Mouse (Mus musculus) midbrain, embryonic 15.5 days (tissue): Measurements from ENCODE around the gene Amz1. TPM values are rescaled to one million over a fixed set of nuclear protein-coding genes. Genes with fewer than 3 reads are reported as not detected.

Experiments used
- ATAC-seq: fragments of 200-750 bp; cut with Nextera tagmentation; replicated peaks from 2 replicates; pipeline ENCODE4 v1.8.0; 2017; ENCODE audit warnings: moderate TSS enrichment
- H3K27ac ChIP-seq: fragments of 300-500 bp; sonication (generic); 2 replicates; pipeline ENCODE4 v1.5.1; 2015; ENCODE audit warnings: mild to moderate bottlenecking, inconsistent platforms
- H3K27me3 ChIP-seq: fragments of 300-500 bp; sonication (generic); replicated peaks from 2 replicates; pipeline ENCODE4 v1.6.1; 2015; ENCODE audit warnings: inconsistent platforms
- H3K36me3 ChIP-seq: fragments of 300-500 bp; sonication (generic); replicated peaks from 2 replicates; pipeline ENCODE4 v1.6.1; 2015; ENCODE audit warnings: inconsistent platforms
- H3K4me1 ChIP-seq: fragments of 300-500 bp; sonication (generic); 2 replicates; pipeline ENCODE4 v1.6.1; 2015; ENCODE audit warnings: inconsistent platforms
- H3K4me2 ChIP-seq: fragments of 300-500 bp; sonication (generic); 2 replicates; pipeline ENCODE4 v1.6.1; 2015; ENCODE audit warnings: inconsistent platforms, mild to moderate bottlenecking, moderate library complexity
- H3K4me3 ChIP-seq: fragments of 300-500 bp; sonication (generic); 2 replicates; pipeline ENCODE4 v1.5.1; 2015; ENCODE audit warnings: mild to moderate bottlenecking, inconsistent platforms
- H3K9ac ChIP-seq: fragments of 300-500 bp; sonication (generic); 2 replicates; pipeline ENCODE4 v1.6.1; 2015; ENCODE audit warnings: mild to moderate bottlenecking, inconsistent platforms
- H3K9me3 ChIP-seq: fragments of 300-500 bp; sonication (generic); 2 replicates; pipeline ENCODE4 v1.6.1; 2016; ENCODE audit warnings: inconsistent platforms
- WGBS: fragments of 180-500 bp; shearing (Covaris S2); methylation state at CpG from one replicate; pipeline ENCODE4 v1.1.7; 2015; ENCODE audit warnings: mixed read lengths; 5-methylcytosine and 5-hydroxymethylcytosine counted together
- polyA plus RNA-seq: library from polyadenylated mRNA; unstranded; fragments of >200 nt; fragmentation: Nextera tagmentation; extraction: Ambion mirVana; gene quantifications from 2 replicates; pipeline ENCODE4 v1.2.1, GENCODE M21; 2015

The Amz1 gene
- polyA plus RNA-seq, 1 experiment from 2014 or later = 5.2 TPM

- peak within 1 kb of the TSS; percentile 89 for H3K27ac ChIP-seq
- H3K9ac ChIP-seq = peak within 1 kb of the TSS; percentile 62
- H3K4me2 ChIP-seq = peak within 1 kb of the TSS; percentile 77
- WGBS = under 1% methylated on average over 29 of the region's 33 CpGs
- H3K4me1 ChIP-seq = peaks cover 38% of the 10 kb centered on the region
- no peaks in the 10 kb centered on the region for H3K9me3 ChIP-seq
- H3K36me3 ChIP-seq = 0 out of 2 replicates have a peak, but pooled peaks cover 4% of the 10 kb centered on the region
- no peaks in the 10 kb centered on the region for H3K27me3 ChIP-seq
- peak within 1 kb of the TSS; percentile 53 for H3K4me3 ChIP-seq
- peak; percentile 62 for ATAC-seq
Measured at GRCm38 (mm10) chr5:140702103-140702513, 21.8 kb upstream of the Amz1 start, which contains the start of gene Iqce. Gene Iqce, minus strand, starts transcription at chr5:140702378.

- 59% methylated on average over 19 of the region's 19 CpGs for WGBS
- H3K27ac ChIP-seq = peak overlapping the region; percentile 89
- ATAC-seq = no peak
- H3K4me2 ChIP-seq = peak overlapping the region; percentile 77
- H3K9ac ChIP-seq = peak overlapping the region; percentile 62; the same call in 1 of the 2 replicates
- H3K4me3 ChIP-seq = peak overlapping the region; percentile 53
- peaks cover 4% of the 10 kb centered on the region; the same call in 1 of the 2 replicates for H3K36me3 ChIP-seq
- no peaks in the 10 kb centered on the region for H3K27me3 ChIP-seq
- H3K4me1 ChIP-seq = peaks cover 38% of the 10 kb centered on the region
- no peaks in the 10 kb centered on the region for H3K9me3 ChIP-seq
Measured at GRCm38 (mm10) chr5:140702618-140703175, 21.2 kb upstream of the Amz1 start.

- Histone ChIP-seq H3K4me3 (peak overlapping the region; percentile 50), H3K9ac (peak overlapping the region; percentile 57; the same call in 1 of the 2 replicates), H3K27me3 (no peaks in the 10 kb centered on the region), H3K27ac (peak overlapping the region; percentile 92), H3K4me1 (peaks cover 38% of the 10 kb centered on the region), H3K9me3 (no peaks in the 10 kb centered on the region), H3K4me2 (peak overlapping the region; percentile 71), H3K36me3 (no peaks in the 10 kb centered on the region; the same call in 1 of the 2 replicates)
- ATAC-seq = no peak
- 42% methylated on average over 17 of the region's 17 CpGs for WGBS
Measured at GRCm38 (mm10) chr5:140703480-140704377, 20.2 kb upstream of the Amz1 start.

GRCm38 (mm10) chr5:140704378-140705251, 19.3 kb upstream of the Amz1 start, which contains the start of gene Brat1:
Gene Brat1, plus strand, starts transcription at chr5:140705011.
- under 1% methylated on average over 69 of the region's 69 CpGs for WGBS

GRCm38 (mm10) chr5:140705501-140706171, 18.3 kb upstream of the Amz1 start:
- Histone ChIP-seq H3K9me3 (no peaks in the 10 kb centered on the region), H3K4me2 (peak overlapping the region; percentile 71), H3K4me1 (peaks cover 34% of the 10 kb centered on the region), H3K36me3 (peaks cover 9% of the 10 kb centered on the region; the same call in 1 of the 2 replicates), H3K27ac (peak overlapping the region; percentile 92), H3K9ac (peak overlapping the region; percentile 55), H3K27me3 (no peaks in the 10 kb centered on the region), H3K4me3 (peak overlapping the region; percentile 50)
- 65% methylated on average over 7 of the region's 7 CpGs for WGBS
- no peak for ATAC-seq

More at GRCm38 (mm10) chr5:140704378-140705251, 19.3 kb upstream of the Amz1 start, which contains the start of gene Brat1:
- H3K9ac ChIP-seq = peak within 1 kb of the TSS; percentile 57
- H3K27me3 ChIP-seq = no peaks in the 10 kb centered on the region
- peak within 1 kb of the TSS; percentile 71 for H3K4me2 ChIP-seq
- H3K9me3 ChIP-seq = no peaks in the 10 kb centered on the region
- ATAC-seq = peak; percentile 94
- peaks cover 38% of the 10 kb centered on the region for H3K4me1 ChIP-seq
- no peaks in the 10 kb centered on the region; the same call in 1 of the 2 replicates for H3K36me3 ChIP-seq
- peak within 1 kb of the TSS; percentile 92 for H3K27ac ChIP-seq
- H3K4me3 ChIP-seq = peak within 1 kb of the TSS; percentile 50

- Histone ChIP-seq H3K4me2 (no peak overlapping the region), H3K4me3 (no peak overlapping the region), H3K9ac (no peak overlapping the region), H3K9me3 (no peaks in the 10 kb centered on the region), H3K36me3 (peaks cover 51% of the 10 kb centered on the region), H3K27ac (no peak overlapping the region), H3K27me3 (no peaks in the 10 kb centered on the region), H3K4me1 (peaks cover 10% of the 10 kb centered on the region)
- 91% methylated on average over 6 of the region's 6 CpGs for WGBS
- ATAC-seq = no peak
Measured at GRCm38 (mm10) chr5:140710315-140710714, 13.6 kb upstream of the Amz1 start.

- Histone ChIP-seq H3K4me1 (peaks cover 3% of the 10 kb centered on the region), H3K27ac (no peak overlapping the region), H3K9ac (no peak overlapping the region), H3K27me3 (no peaks in the 10 kb centered on the region), H3K4me2 (no peak overlapping the region), H3K9me3 (no peaks in the 10 kb centered on the region), H3K36me3 (peaks cover 56% of the 10 kb centered on the region), H3K4me3 (no peak overlapping the region)
- WGBS = 85% methylated on average over 5 of the region's 5 CpGs
- no peak for ATAC-seq
Measured at GRCm38 (mm10) chr5:140711040-140711439, 12.9 kb upstream of the Amz1 start.

- H3K27ac ChIP-seq = no peak overlapping the region
- WGBS = 79% methylated on average over 7 of the region's 7 CpGs
- no peak for ATAC-seq
Measured at GRCm38 (mm10) chr5:140720773-140721172, 3.2 kb upstream of the Amz1 start.

GRCm38 (mm10) chr5:140722121-140722520, 1.8 kb upstream of the Amz1 start:
- Histone ChIP-seq H3K9me3 (no peaks in the 10 kb centered on the region), H3K4me2 (no peak overlapping the region), H3K36me3 (peaks cover 23% of the 10 kb centered on the region; the same call in 1 of the 2 replicates), H3K4me1 (peaks cover 22% of the 10 kb centered on the region; the same call in 1 of the 2 replicates), H3K4me3 (no peak overlapping the region), H3K9ac (no peak overlapping the region), H3K27me3 (no peaks in the 10 kb centered on the region), H3K27ac (no peak overlapping the region)
- WGBS = 81% methylated on average over 3 of the region's 3 CpGs
- ATAC-seq = no peak

More at GRCm38 (mm10) chr5:140720773-140721172, 3.2 kb upstream of the Amz1 start:
- Histone ChIP-seq H3K36me3 (peaks cover 33% of the 10 kb centered on the region; the same call in 1 of the 2 replicates), H3K9ac (no peak overlapping the region), H3K27me3 (no peaks in the 10 kb centered on the region), H3K9me3 (no peaks in the 10 kb centered on the region), H3K4me2 (no peak overlapping the region), H3K4me3 (no peak overlapping the region), H3K4me1 (peaks cover 22% of the 10 kb centered on the region; the same call in 1 of the 2 replicates)

- Histone ChIP-seq H3K4me3 (no peak overlapping the region), H3K36me3 (no peaks in the 10 kb centered on the region), H3K27ac (peak overlapping the region; percentile 66; the same call in 1 of the 2 replicates), H3K4me2 (no peak overlapping the region), H3K9ac (no peak overlapping the region), H3K4me1 (peaks cover 22% of the 10 kb centered on the region; the same call in 1 of the 2 replicates), H3K9me3 (no peaks in the 10 kb centered on the region), H3K27me3 (no peaks in the 10 kb centered on the region)
- 75% methylated on average over 7 of the region's 7 CpGs for WGBS
- ATAC-seq = peak; percentile 46
Measured at GRCm38 (mm10) chr5:140726062-140726839, 2.3 kb downstream of the Amz1 start.
